Mouse (Mus musculus) embryonic facial prominence, embryonic 11.5 days (tissue): ENCODE results near the gene Retreg1. TPM values are rescaled to one million over a fixed set of nuclear protein-coding genes. Genes with fewer than 3 reads are reported as not detected.

Experiments used
- ATAC-seq: fragments of 200-750 bp; cut with Nextera tagmentation; replicated peaks from 2 replicates; pipeline ENCODE4 v1.8.0; 2017; ENCODE audit warnings: low read depth; ENCODE audit not compliant: insufficient number of reproducible peaks, low FRiP score, low TSS enrichment
- DNase-seq: peaks from one replicate; pipeline ENCODE4 v3.0.0-alpha.2; 2015; ENCODE audit warnings: low spot score
- H3K27ac ChIP-seq: fragments of 300-500 bp; sonication (generic); replicated peaks from 2 replicates; pipeline ENCODE4 v1.5.1; 2014; ENCODE audit warnings: mild to moderate bottlenecking, low read depth, low read length, control low read depth
- H3K27me3 ChIP-seq: fragments of 300-500 bp; sonication (generic); 2 replicates; pipeline ENCODE4 v1.6.1; 2014; ENCODE audit warnings: mild to moderate bottlenecking, low read length, moderate library complexity, mixed read lengths; ENCODE audit not compliant: control insufficient read depth, insufficient read depth
- H3K36me3 ChIP-seq: fragments of 300-500 bp; sonication (generic); replicated peaks from 2 replicates; pipeline ENCODE4 v1.6.1; 2014; ENCODE audit warnings: low read depth, mild to moderate bottlenecking, low read length, moderate library complexity, mixed read lengths; ENCODE audit not compliant: control insufficient read depth, insufficient read depth
- H3K4me1 ChIP-seq: fragments of 300-500 bp; sonication (generic); 2 replicates; pipeline ENCODE4 v1.6.1; 2014; ENCODE audit warnings: low read length, mixed read lengths; ENCODE audit not compliant: control insufficient read depth, insufficient read depth
- H3K4me2 ChIP-seq: fragments of 300-500 bp; sonication (generic); 2 replicates; pipeline ENCODE4 v1.6.1; 2014; ENCODE audit warnings: low read depth, mild to moderate bottlenecking, control low read depth, low read length, moderate library complexity
- H3K4me3 ChIP-seq: fragments of 300-500 bp; sonication (generic); 2 replicates; pipeline ENCODE4 v1.5.1; 2014; ENCODE audit warnings: low read depth, low read length, control low read depth
- H3K9ac ChIP-seq: fragments of 300-500 bp; sonication (generic); replicated peaks from 2 replicates; pipeline ENCODE4 v1.6.1; 2014; ENCODE audit warnings: mild to moderate bottlenecking, control low read depth, low read length
- H3K9me3 ChIP-seq: fragments of 300-500 bp; sonication (generic); replicated peaks from 2 replicates; pipeline ENCODE4 v1.6.1; 2016; ENCODE audit warnings: mild to moderate bottlenecking, low read length, inconsistent platforms, mixed read lengths; ENCODE audit not compliant: control insufficient read depth
- WGBS: fragments of 180-500 bp; shearing (Covaris S2); extraction: QIAGEN DNeasy Blood & Tissue Kit; methylation state at CpG from one replicate; pipeline ENCODE4 v1.1.7; 2014; 5-methylcytosine and 5-hydroxymethylcytosine counted together
- polyA plus RNA-seq: library from polyadenylated mRNA; unstranded; fragments of >200 nt; fragmentation: Nextera tagmentation; extraction: Ambion mirVana; gene quantifications from 2 replicates; pipeline ENCODE4 v1.2.1, GENCODE M21; 2014

Gene Retreg1
- polyA plus RNA-seq, 1 experiment from 2014 or later = 5.1 TPM

DNA sequence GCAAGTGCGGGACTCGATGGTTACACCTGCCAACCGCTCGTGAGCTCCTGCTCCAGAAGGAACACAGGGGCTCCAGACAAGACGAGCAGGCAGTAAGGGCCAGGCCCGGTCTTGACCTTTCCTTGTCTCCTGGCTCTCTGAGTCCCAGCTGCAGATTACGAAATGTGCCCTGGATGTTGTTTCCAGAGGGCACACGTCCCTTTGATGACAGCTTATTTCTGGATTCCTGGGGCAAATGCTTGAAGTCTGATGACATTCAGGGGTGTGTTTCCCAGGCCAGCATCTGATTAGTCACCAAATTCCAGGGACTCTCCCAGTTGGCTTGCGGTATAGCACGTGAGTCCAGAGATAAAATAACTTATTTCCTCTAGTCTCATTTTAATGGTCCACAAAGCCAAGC is 72.0 kb downstream of the Retreg1 start:
- Histone ChIP-seq H3K9ac (no peak overlapping the region), H3K27me3 (no peaks in the 10 kb centered on the region), H3K4me3 (no peak overlapping the region), H3K36me3 (no peaks in the 10 kb centered on the region), H3K9me3 (no peaks in the 10 kb centered on the region), H3K4me2 (no peak overlapping the region), H3K4me1 (no peaks in the 10 kb centered on the region), H3K27ac (no peak overlapping the region)
- ATAC-seq (no peak), DNase-seq (no peak)
- 36% methylated on average over 10 of the region's 10 CpGs for WGBS

DNA sequence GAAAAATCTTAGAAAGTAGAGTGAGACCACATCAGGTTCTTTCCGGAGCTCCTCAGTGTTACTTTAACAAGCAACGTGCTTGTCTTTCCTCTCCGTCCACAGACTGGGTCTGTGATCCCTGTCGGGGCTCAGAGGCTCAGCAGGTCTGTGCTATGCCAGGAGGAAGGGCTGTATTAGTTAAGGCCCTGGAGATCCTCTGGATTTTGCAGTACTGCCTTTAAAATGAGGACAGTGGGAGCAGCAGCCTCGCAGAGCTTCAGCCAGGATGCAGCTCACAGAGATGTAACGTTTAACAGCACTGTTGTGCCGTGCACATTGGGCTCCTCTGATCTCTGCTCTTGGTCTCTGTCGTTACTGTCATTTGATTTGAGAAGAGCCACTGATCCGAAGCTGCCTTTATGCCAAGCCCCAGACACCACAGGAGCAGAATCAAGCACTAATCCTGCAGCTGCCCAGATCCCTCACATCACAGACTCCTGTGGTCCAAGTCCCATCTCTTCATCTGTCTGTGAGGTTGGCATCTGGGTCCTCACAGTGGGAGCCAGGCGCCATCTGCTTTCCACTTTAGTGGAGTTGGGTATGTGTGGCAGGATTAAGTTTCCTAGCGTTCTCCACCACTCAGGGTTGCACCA is 72.7 kb downstream of the Retreg1 start:
- DNase-seq = no peak
- H3K9me3 ChIP-seq = no peaks in the 10 kb centered on the region
- no peak overlapping the region for H3K9ac ChIP-seq
- no peaks in the 10 kb centered on the region for H3K4me1 ChIP-seq
- no peak overlapping the region for H3K27ac ChIP-seq
- H3K36me3 ChIP-seq = no peaks in the 10 kb centered on the region
- WGBS = 68% methylated on average over 11 of the region's 11 CpGs
- H3K4me3 ChIP-seq = no peak overlapping the region
- H3K27me3 ChIP-seq = no peaks in the 10 kb centered on the region
- no peak for ATAC-seq
- no peak overlapping the region for H3K4me2 ChIP-seq

DNA sequence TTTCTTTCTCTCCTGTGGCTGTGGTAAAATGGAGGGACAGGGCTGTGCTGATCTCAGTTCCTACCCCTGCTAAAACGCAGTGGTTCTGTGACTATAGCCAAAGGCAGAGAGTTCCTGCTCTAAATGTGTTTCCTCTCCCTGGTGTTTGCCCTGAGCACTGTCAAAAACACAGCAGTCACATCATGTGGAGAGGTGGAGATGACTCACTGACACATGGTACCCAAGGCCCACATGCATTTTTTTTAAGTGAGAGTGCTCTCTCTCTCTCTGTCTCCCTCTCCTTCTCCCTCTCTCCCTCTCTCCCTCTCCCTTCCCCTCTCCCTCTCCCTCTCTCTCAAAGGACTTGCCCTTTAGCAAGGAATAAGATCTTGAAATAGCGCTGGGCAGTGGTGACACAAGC is 73.3 kb downstream of the Retreg1 start:
- H3K9me3 ChIP-seq = no peaks in the 10 kb centered on the region
- ATAC-seq (no peak), DNase-seq (no peak)
- H3K36me3 ChIP-seq = no peaks in the 10 kb centered on the region
- H3K4me2 ChIP-seq = no peak overlapping the region
- 69% methylated on average over 2 of the region's 2 CpGs for WGBS
- H3K9ac ChIP-seq = no peak overlapping the region
- H3K4me1 ChIP-seq = no peaks in the 10 kb centered on the region
- H3K4me3 ChIP-seq = no peak overlapping the region
- H3K27me3 ChIP-seq = no peaks in the 10 kb centered on the region
- no peak overlapping the region for H3K27ac ChIP-seq

DNA sequence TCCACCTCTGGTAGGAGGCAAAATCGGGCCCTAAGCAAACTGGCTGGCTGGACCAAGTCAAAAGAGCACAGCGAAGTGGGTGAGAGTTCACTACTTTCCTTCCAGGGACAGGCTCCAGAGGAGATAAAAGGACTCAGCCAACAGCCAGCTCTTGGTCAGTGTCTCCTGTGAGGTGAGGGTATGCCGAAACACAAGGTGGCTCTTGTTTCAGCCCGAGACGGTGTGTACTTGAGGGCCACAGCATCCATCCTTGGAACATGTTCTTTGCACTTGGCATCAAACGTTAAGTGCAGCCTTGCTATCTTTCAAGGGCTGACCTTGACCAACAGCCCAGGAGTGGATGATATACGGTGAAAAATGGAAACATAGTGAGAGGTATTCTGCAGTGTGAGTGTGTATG is 75.7 kb downstream of the Retreg1 start:
- DNase-seq = no peak
- Histone ChIP-seq H3K9ac (no peak overlapping the region), H3K4me1 (no peaks in the 10 kb centered on the region), H3K36me3 (no peaks in the 10 kb centered on the region), H3K27ac (no peak overlapping the region), H3K4me2 (no peak overlapping the region), H3K9me3 (no peaks in the 10 kb centered on the region), H3K27me3 (no peaks in the 10 kb centered on the region), H3K4me3 (no peak overlapping the region)
- WGBS = 90% methylated on average over 7 of the region's 7 CpGs
- ATAC-seq = no peak

DNA sequence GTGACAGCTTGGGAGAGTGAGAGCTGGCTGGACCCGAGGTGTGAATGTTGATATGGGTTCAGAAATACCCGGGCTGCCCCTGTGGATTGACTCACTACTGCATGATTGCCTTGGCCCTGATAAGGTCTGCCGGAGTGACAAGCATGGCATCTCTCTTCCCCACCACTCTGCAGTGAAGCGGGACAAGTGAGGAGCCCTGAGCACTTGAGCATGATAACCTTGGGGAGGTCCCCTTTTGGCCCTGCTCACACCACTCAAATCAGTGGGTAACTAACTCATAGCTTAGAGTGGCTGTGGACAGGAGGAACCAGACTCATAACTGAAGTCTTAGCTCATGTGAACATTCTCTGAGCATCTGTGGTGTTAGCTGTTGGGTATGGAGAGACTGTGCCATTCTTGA is 77.0 kb downstream of the Retreg1 start:
- Histone ChIP-seq H3K4me3 (no peak overlapping the region), H3K36me3 (no peaks in the 10 kb centered on the region), H3K27me3 (no peaks in the 10 kb centered on the region), H3K9me3 (no peaks in the 10 kb centered on the region), H3K4me1 (no peaks in the 10 kb centered on the region), H3K27ac (no peak overlapping the region), H3K9ac (no peak overlapping the region), H3K4me2 (no peak overlapping the region)
- DNase-seq (no peak), ATAC-seq (no peak)
- WGBS = 84% methylated on average over 4 of the region's 4 CpGs

DNA sequence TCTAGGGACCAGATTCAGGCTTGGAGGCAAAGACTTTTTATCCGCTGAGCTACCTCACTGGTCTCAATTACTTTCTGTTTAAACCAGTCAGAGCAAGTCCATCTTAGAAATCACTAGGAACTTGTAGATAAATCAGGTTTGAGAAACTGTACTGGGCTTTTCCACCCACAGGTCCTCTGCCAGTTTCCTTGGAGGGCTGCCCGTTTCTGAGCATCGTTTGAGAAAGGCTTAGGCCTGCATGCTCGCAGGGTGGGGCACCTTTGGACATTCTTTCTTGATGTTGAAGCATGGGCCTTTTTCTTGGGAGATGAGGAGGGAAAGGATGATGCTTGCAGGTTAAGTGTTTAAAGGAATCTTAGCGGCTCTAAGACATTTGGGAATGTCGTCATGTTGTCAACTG is 77.9 kb downstream of the Retreg1 start:
- ATAC-seq = no peak
- no peaks in the 10 kb centered on the region for H3K27me3 ChIP-seq
- WGBS = 92% methylated on average over 6 of the region's 6 CpGs
- H3K4me3 ChIP-seq = no peak overlapping the region
- no peak overlapping the region for H3K27ac ChIP-seq
- H3K4me2 ChIP-seq = no peak overlapping the region
- H3K36me3 ChIP-seq = no peaks in the 10 kb centered on the region
- no peaks in the 10 kb centered on the region for H3K4me1 ChIP-seq
- no peak for DNase-seq
- no peak overlapping the region for H3K9ac ChIP-seq
- no peaks in the 10 kb centered on the region for H3K9me3 ChIP-seq

DNA sequence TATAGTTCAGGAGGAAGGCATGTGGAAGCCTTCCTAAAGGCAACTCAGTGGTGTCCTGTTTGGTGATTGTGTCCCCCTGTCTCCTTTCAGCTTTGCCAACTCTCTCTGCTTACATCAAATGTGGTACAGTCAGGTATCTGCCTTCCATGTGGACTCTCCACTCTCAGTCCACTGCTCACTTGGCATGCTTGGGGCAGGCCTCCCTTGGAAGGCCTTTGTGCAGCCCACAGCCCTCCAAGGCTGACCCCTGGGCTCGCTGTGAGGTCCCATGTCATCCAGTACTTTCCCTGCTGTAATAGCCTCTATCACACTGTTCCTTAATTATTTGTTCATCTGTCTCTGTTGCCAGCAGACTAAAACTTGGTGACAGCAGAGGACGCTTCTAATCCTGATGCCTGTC is 79.0 kb downstream of the Retreg1 start:
- Histone ChIP-seq H3K4me3 (no peak overlapping the region), H3K4me1 (no peaks in the 10 kb centered on the region), H3K9me3 (no peaks in the 10 kb centered on the region), H3K36me3 (no peaks in the 10 kb centered on the region), H3K27me3 (no peaks in the 10 kb centered on the region), H3K27ac (no peak overlapping the region), H3K4me2 (no peak overlapping the region), H3K9ac (no peak overlapping the region)
- ATAC-seq (no peak), DNase-seq (no peak)
- WGBS = 74% methylated on average over 2 of the region's 2 CpGs

DNA sequence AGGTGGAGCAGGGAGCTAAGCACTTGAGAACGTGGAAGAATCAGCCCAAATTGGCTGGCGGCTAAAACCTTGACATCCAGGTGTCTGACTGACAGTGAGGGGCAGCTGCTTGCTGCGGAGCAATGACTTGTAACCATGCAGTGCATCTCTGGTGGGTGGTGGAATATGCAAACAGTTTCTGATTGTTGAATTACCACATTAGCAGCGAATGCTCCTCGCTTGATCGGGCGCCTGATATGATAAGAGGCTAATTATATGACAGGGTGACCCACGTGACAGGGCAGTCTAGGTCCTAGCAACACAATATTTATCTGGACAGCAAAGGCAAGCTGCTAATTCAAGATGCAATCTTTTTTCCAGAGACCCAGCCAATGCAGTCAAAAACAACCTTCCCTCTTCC is 80.9 kb downstream of the Retreg1 start:
- Histone ChIP-seq H3K27me3 (no peaks in the 10 kb centered on the region), H3K9ac (no peak overlapping the region), H3K27ac (no peak overlapping the region), H3K36me3 (no peaks in the 10 kb centered on the region), H3K4me2 (no peak overlapping the region), H3K4me1 (no peaks in the 10 kb centered on the region), H3K4me3 (no peak overlapping the region), H3K9me3 (no peaks in the 10 kb centered on the region)
- DNase-seq = no peak
- ATAC-seq = no peak
- 87% methylated on average over 8 of the region's 8 CpGs for WGBS
